Mouse (Mus musculus) G1E (cell line): Measurements from ENCODE around the gene Polm.

Experiments
- CTCF ChIP-seq: IDR thresholded peaks from 2 replicates; pipeline ENCODE4 v1.5.1; 2012; ENCODE audit warnings: low read depth, low read length, inconsistent platforms, mixed read lengths
- GATA1 ChIP-seq: IDR thresholded peaks from 2 replicates; pipeline ENCODE4 v1.6.1; 2012; ENCODE audit warnings: borderline replicate concordance, low read length, inconsistent platforms, mixed read lengths
- GATA2 ChIP-seq: IDR thresholded peaks from 2 replicates; pipeline ENCODE4 v1.6.1; 2012; ENCODE audit warnings: low read depth, low read length, inconsistent platforms, borderline replicate concordance
- POLR2AphosphoS5 ChIP-seq: IDR thresholded peaks from 2 replicates; pipeline ENCODE4 v1.6.1; 2012; ENCODE audit warnings: low read depth, low read length, inconsistent platforms; ENCODE audit not compliant: insufficient replicate concordance
- TAL1 ChIP-seq: conservative IDR thresholded peaks from 2 replicates; pipeline ENCODE4 v1.6.1; 2012; ENCODE audit warnings: low read depth, low read length, inconsistent platforms, mixed read lengths

DNA sequence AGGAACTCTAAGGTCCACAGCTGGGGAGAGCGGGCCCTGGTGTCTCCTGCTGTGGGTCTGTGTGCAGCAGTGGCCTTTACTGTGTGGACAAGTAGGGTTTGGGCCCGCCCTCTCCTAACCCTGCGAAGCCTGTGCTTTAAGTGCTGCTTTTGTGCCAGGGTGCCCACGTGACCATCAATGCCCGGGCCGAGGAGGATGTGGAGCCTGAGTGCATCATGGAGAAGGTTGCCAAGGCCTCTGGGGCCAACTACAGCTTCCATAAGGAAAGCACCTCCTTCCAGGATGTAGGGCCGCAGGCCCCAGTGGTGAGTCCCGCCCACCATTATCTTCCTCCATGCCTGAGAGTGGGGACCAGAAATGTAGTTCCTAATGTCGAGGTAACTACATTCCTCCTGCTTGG, 42.5 kb downstream of the Polm start:
- TF ChIP-seq CTCF (no peak), GATA1 (no peak), POLR2AphosphoS5 (no peak), TAL1 (no peak), GATA2 (no peak)
